10 mouse cellular contexts compared by ENCODE assay signal in the genomic region with DNA sequence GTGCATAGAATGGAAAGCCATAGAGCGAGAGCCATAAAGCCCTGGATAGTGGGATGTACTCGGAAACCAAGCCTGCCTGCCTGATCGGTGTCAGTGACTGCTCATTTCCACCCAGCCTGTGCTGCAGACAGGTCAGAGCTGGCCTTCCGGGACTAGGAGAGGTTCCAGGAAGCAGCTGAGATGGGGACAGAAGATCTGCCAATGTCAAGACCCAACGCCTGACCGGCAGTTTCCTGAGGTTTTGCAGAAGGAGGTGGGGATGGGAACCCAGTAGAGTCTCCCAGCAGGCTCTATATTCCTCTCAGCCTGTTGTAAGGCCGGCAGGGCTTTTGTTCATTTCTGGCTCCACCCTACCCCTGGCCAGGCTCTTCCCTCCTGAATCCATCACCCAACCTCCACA. TPM values are rescaled to one million over a fixed set of nuclear protein-coding genes. Genes with fewer than 3 reads are reported as not detected.
DNase-seq lines count a peak whose midpoint lies in the region; ATAC-seq lines count a peak whose summit lies in the region.
"Had no signal": no experiment of that assay in that cellular context is flagged by ENCODE, and none has a peak within 500 bp of the region (broad histone marks: within the 10 kb centered on the region; RNA-seq: fewer than 3 reads in every experiment).

No protein-coding gene starts in this region.

- no peak for ATAC-seq in megakaryocyte, adult 5-6 weeks (ENCODE audit: poor library complexity, severe bottlenecking)
- ATAC-seq in limb, embryonic 13.5 days (ENCODE audit: low FRiP score, low read depth): no peak
- ATAC-seq in stomach, embryonic 15.5 days (ENCODE audit: insufficient read depth, low FRiP score, low read depth): no peak

- peaks cover 37% of the 10 kb centered on the region for H3K4me1 ChIP-seq in megakaryocyte, embryonic 14.5 days
- peaks cover 44% of the 10 kb centered on the region for H3K4me1 ChIP-seq in limb, embryonic 13.5 days
- peaks cover 32% of the 10 kb centered on the region for H3K4me1 ChIP-seq in stomach, embryonic 15.5 days

- intact Hi-C loops in heart, postnatal 25 days (cut with DNase I): no loop called here
- intact Hi-C loops in left cerebral cortex, postnatal 36 days (cut with DNase I): loop anchor here (5.0 kb wide), 1 partner anchor 33 kb away; no protein-coding TSS in a partner anchor

- 0 out of 2 replicates have a peak overlapping the region, but pooled peaks have one; percentile 3 for H3K9ac ChIP-seq in limb, embryonic 13.5 days
- no peak overlapping the region for H3K9ac ChIP-seq in stomach, embryonic 15.5 days

- peaks cover 31% of the 10 kb centered on the region for H3K27me3 ChIP-seq in megakaryocyte, embryonic 14.5 days (replicated peaks)
- no peaks in the 10 kb centered on the region for H3K27me3 ChIP-seq in limb, embryonic 13.5 days
- H3K27me3 ChIP-seq in stomach, embryonic 15.5 days (replicated peaks): no peaks in the 10 kb centered on the region

- peak overlapping the region; percentile 53 for H3K4me3 ChIP-seq in megakaryocyte, embryonic 14.5 days (replicated peaks)
- no peak overlapping the region for H3K4me3 ChIP-seq in limb, embryonic 13.5 days
- H3K4me3 ChIP-seq in stomach, embryonic 15.5 days (replicated peaks): no peak overlapping the region

- H3K4me2 ChIP-seq in limb, embryonic 13.5 days (replicated peaks): no peak overlapping the region
- no peak overlapping the region for H3K4me2 ChIP-seq in stomach, embryonic 15.5 days
- H3K4me2 ChIP-seq: midbrain, embryonic 11.5 days had no signal

- 65% methylated on average over 7 of the region's 7 CpGs for WGBS in limb, embryonic 13.5 days
- WGBS in stomach, embryonic 15.5 days: 55% methylated on average over 7 of the region's 7 CpGs

- peak overlapping the region; percentile 39; the same call in 1 of the 2 replicates for H3K27ac ChIP-seq in limb, embryonic 13.5 days
- H3K27ac ChIP-seq in stomach, embryonic 15.5 days: peak overlapping the region; percentile 88

- H3K36me3 ChIP-seq in megakaryocyte, embryonic 14.5 days (replicated peaks; ENCODE audit: low read length): peaks cover 25% of the 10 kb centered on the region
- peaks cover 25% of the 10 kb centered on the region for H3K36me3 ChIP-seq in limb, embryonic 13.5 days
- peaks cover 8% of the 10 kb centered on the region for H3K36me3 ChIP-seq in stomach, embryonic 15.5 days

- peak; percentile 41 for DNase-seq in heart, postnatal 25 days (ENCODE audit: low spot score)
- no peak for DNase-seq in right cerebral cortex, postnatal 4 days
- DNase-seq in layer of hippocampus, adult 9-11 months: no peak
- DNase-seq in left cerebral cortex, postnatal 36 days (ENCODE audit: low spot score in 2 of 2): no peak
- DNase-seq: right cerebral cortex, postnatal 14 days had no signal

- no peaks in the 10 kb centered on the region for H3K9me3 ChIP-seq in megakaryocyte, embryonic 14.5 days
- H3K9me3 ChIP-seq in limb, embryonic 13.5 days: no peaks in the 10 kb centered on the region
- no peaks in the 10 kb centered on the region for H3K9me3 ChIP-seq in stomach, embryonic 15.5 days

RNA-seq across cellular contexts. Expression of a gene that starts 9.8 kb away (rescaled TPM):
- 2.0 and 8.4 TPM in 2 replicates for polyA plus RNA-seq in megakaryocyte, embryonic 14.5 days (2012; ENCODE audit: insufficient read depth, low replicate concordance)
- 4.4 and 6.1 TPM in 2 replicates for total RNA-seq in megakaryocyte, adult 5-6 weeks (2015)
- total RNA-seq in megakaryocyte, adult 5-6 weeks (2017): 3.6 and 6.3 TPM in 2 replicates
- 10 to 100 TPM; 51.9 to 57.7 TPM for total RNA-seq in heart, postnatal 25 days (2021)
- 8.9 and 10.6 TPM in 2 replicates for polyA plus RNA-seq in limb, embryonic 13.5 days (2015; fragmentation: Nextera tagmentation; extraction: Ambion mirVana)
- polyA plus RNA-seq in stomach, embryonic 15.5 days (2015; fragmentation: Nextera tagmentation; extraction: Ambion mirVana): 11.5 and 11.9 TPM in 2 replicates
- total RNA-seq in left cerebral cortex, postnatal 36 days (2021): 10 to 100 TPM; 26.8 to 28.0 TPM

RNA-seq across cellular contexts. Expression of a gene that starts 23.9 kb away (rescaled TPM):
- 9.1 and 10.8 TPM in 2 replicates for polyA plus RNA-seq in megakaryocyte, embryonic 14.5 days (2012; ENCODE audit: insufficient read depth, low replicate concordance)
- 110 and 116 TPM in 2 replicates for total RNA-seq in megakaryocyte, adult 5-6 weeks (2015)
- 153 and 155 TPM in 2 replicates for total RNA-seq in megakaryocyte, adult 5-6 weeks (2017)
- total RNA-seq in heart, postnatal 25 days (2021): 10 to 100 TPM; 68.9 to 71.5 TPM
- 221 and 229 TPM in 2 replicates for polyA plus RNA-seq in limb, embryonic 13.5 days (2015; fragmentation: Nextera tagmentation; extraction: Ambion mirVana)
- polyA plus RNA-seq in stomach, embryonic 15.5 days (2015; fragmentation: Nextera tagmentation; extraction: Ambion mirVana): 200 and 222 TPM in 2 replicates
- total RNA-seq in left cerebral cortex, postnatal 36 days (2021): 10 to 100 TPM; 62.6 to 65.3 TPM

RNA-seq across cellular contexts. Expression of a gene that starts 36.2 kb away (rescaled TPM):
- 32.5 and 90.9 TPM in 2 replicates for polyA plus RNA-seq in megakaryocyte, embryonic 14.5 days (2012; ENCODE audit: insufficient read depth, low replicate concordance)
- total RNA-seq in megakaryocyte, adult 5-6 weeks (2015): 13.5 and 14.3 TPM in 2 replicates
- 10.3 and 11.2 TPM in 2 replicates for total RNA-seq in megakaryocyte, adult 5-6 weeks (2017)
- total RNA-seq in heart, postnatal 25 days (2021): 1 to 10 TPM; 7.4 to 7.5 TPM
- 51.9 and 52.8 TPM in 2 replicates for polyA plus RNA-seq in limb, embryonic 13.5 days (2015; fragmentation: Nextera tagmentation; extraction: Ambion mirVana)
- polyA plus RNA-seq in stomach, embryonic 15.5 days (2015; fragmentation: Nextera tagmentation; extraction: Ambion mirVana): 49.7 and 51.8 TPM in 2 replicates
- total RNA-seq in left cerebral cortex, postnatal 36 days (2021): 10 to 100 TPM; 14.1 to 19.0 TPM

RNA-seq across cellular contexts. Expression of a gene that starts 41.9 kb away (rescaled TPM):
- 56.4 and 173 TPM in 2 replicates for polyA plus RNA-seq in megakaryocyte, embryonic 14.5 days (2012; ENCODE audit: insufficient read depth, low replicate concordance)
- 46.0 and 49.2 TPM in 2 replicates for total RNA-seq in megakaryocyte, adult 5-6 weeks (2015)
- 39.6 and 54.1 TPM in 2 replicates for total RNA-seq in megakaryocyte, adult 5-6 weeks (2017)
- total RNA-seq in heart, postnatal 25 days (2021): 100 to 1,000 TPM; 132 TPM
- 293 and 294 TPM in 2 replicates for polyA plus RNA-seq in limb, embryonic 13.5 days (2015; fragmentation: Nextera tagmentation; extraction: Ambion mirVana)
- polyA plus RNA-seq in stomach, embryonic 15.5 days (2015; fragmentation: Nextera tagmentation; extraction: Ambion mirVana): 308 and 336 TPM in 2 replicates
- 100 to 1,000 TPM in 1 of 2 experiments, 10 to 100 TPM in 1; 95.2 to 109 TPM for total RNA-seq in left cerebral cortex, postnatal 36 days (2021)

RNA-seq across cellular contexts. Expression of a gene that starts 42.2 kb away (rescaled TPM):
- polyA plus RNA-seq in megakaryocyte, embryonic 14.5 days (2012; ENCODE audit: insufficient read depth, low replicate concordance): 4.1 TPM in 1 of 2 replicates, not detected in the other
- not detected in 2 replicates for total RNA-seq in megakaryocyte, adult 5-6 weeks (2015)
- not detected in 2 replicates for total RNA-seq in megakaryocyte, adult 5-6 weeks (2017)
- 1 to 10 TPM; 1.6 to 1.7 TPM for total RNA-seq in heart, postnatal 25 days (2021)
- 5.6 and 7.5 TPM in 2 replicates for polyA plus RNA-seq in limb, embryonic 13.5 days (2015; fragmentation: Nextera tagmentation; extraction: Ambion mirVana)
- 6.7 and 6.9 TPM in 2 replicates for polyA plus RNA-seq in stomach, embryonic 15.5 days (2015; fragmentation: Nextera tagmentation; extraction: Ambion mirVana)
- total RNA-seq in left cerebral cortex, postnatal 36 days (2021): 10 to 100 TPM; 12.6 to 13.2 TPM
